Mouse (Mus musculus): Measurements from ENCODE around the gene Fstl4.
"Not testable (repeated sequence)": the region's sequence is repeated elsewhere in the genome, so short reads cannot be mapped to it uniquely, and the experiment has no call there.

Gene Fstl4

DNA sequence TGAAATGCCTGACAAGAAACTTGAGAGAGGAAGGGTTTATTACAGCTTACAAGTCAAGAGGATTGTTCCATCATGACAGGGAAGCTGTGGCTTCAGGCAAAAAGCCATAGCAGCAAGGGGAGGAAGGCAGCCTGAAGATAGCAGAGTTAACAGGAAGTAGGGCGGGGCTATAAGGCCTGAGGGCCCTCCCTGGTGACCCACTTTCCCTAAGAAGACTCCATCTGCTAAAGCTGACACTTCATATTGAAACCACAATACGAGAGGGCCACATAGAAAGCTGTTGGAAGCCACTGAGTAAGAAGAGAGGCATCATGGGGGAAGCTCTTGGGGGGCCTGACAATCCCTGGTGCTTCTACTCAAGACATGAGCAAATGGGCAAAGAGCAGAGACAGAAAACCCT is 364.2 kb downstream of the Fstl4 start:
- no peak for DNase-seq (ENCODE audit: low read depth, low spot score)

DNA sequence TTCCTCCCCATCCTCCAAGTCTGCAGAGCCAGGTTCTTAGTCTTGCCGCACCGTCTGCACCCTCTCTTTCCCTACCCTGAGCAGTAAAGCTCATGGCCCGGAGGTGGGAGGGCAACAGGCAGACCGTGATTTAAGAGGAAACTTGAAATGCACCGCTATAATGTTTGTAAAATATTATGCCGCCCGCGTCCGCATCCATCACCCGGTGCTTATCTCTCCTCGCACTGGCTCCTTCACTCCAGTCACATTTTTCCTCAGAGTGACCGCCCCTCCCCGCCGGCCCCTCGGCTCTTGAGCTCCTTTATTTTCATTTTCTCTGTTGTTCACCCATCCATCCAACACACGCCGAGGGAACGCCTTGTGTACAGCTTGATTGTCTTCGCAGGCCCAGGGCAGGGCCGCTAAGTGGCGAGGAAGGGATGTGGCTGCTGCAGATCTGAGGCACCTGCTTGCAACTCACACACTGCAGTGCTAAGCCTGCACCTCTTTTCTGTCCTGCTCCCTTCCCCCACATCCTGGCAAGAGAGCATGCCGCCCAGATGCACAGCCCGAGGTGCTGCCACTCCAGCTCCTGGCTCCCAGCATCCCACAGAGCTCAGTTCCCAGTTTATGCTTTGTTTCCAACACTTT is 368.1 kb downstream of the Fstl4 start:
- DNase-seq (ENCODE audit: low read depth, low spot score), result no peak

DNA sequence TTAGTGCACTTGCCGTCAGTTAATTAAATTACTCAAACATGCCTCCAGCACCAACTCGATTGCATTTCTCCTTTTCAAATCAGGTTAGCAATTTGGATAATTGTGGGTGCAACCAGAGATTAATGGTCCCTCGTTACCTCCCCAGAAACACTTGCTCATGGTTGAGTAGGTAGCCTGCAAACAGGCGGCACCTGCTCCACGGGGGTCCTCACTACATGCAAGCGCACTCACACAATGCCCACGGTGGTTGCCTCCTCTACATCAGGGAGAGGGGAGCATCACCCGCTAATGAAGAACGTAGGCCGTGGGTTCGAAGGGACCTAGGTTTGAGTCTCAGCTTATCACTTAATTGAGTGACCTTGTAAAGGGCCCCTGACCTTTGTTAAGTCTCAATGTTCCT is 371.9 kb downstream of the Fstl4 start:
- DNase-seq (ENCODE audit: low read depth, low spot score), result no peak

DNA sequence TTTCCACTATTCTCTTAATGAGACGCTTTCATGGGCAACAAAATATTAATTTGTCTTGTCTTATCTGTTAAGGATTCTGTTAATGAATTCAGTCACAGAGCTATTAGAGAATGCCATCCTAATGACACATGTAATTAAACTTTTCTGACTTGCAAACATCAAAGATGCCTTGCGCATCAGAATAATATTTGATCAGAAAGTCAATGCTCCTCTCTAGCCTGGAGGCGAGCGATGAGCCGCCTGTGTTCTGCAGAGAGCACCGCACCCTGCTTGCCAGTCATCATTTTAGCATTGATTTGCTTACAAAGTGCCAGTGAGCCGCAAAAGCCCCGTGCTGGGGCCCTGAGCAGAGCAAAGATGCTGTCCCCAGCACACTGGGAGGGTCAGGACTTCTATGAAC is 372.9 kb downstream of the Fstl4 start:
- no peak for DNase-seq (ENCODE audit: low read depth, low spot score)

DNA sequence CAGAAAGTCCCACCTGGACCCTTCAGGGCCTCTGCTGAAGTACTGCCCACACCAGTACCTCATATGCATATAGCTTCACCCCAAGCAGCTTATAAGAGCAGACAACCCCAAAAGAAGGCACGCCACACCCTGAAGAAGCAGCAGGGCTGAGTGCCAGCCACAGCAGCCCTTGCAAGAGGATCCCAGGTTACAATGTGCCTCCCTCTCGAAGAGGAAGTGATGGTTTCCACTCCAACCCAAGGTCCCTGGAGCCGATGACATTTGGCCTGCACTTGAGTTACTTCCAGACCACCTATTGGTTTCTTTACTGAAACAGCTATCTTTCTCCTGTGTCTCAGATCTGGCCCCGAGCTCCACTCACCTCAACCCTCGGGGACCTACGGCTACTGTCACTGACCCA is 373.8 kb downstream of the Fstl4 start:
- DNase-seq (ENCODE audit: low read depth, low spot score), result no peak

DNA sequence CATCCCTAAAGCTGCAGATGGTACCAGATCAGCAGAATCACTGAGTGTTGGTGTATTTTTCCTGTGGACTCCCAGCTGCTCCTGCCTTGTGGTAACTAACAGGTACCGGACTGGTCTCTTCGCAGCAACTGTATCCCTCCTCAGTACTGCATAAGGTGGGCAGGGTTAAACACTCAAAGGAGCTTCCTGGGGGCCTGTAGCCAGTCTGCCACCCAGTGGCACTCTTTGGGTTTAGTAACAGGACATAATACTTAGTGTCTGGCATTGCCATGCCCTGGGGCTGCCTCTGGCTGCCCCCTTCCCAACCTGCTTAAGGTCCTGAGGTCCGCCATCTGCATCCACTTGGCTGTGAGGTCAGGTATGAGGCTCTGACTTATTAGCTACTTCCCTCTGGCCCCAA is 375.2 kb downstream of the Fstl4 start:
- no peak for DNase-seq (ENCODE audit: low read depth, low spot score)

DNA sequence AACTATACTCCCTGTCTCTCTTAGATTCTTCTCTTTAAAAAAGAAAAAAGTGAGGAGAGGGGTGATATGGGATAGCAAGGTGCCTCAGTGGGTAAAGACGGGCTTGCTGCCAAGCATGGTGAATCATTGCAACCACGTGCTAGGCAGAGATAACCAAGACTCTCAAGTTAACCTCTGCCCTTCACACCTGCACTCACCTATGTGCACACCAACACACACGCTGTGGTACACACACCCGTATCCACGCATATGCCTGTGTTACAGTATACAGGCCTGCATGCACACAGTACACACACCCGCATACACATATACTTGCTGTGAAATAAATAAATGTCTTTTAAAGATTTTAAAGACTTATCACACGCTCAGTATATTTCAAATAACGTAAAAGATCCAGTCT is 375.8 kb downstream of the Fstl4 start:
- DNase-seq (ENCODE audit: low read depth, low spot score), result no peak

DNA sequence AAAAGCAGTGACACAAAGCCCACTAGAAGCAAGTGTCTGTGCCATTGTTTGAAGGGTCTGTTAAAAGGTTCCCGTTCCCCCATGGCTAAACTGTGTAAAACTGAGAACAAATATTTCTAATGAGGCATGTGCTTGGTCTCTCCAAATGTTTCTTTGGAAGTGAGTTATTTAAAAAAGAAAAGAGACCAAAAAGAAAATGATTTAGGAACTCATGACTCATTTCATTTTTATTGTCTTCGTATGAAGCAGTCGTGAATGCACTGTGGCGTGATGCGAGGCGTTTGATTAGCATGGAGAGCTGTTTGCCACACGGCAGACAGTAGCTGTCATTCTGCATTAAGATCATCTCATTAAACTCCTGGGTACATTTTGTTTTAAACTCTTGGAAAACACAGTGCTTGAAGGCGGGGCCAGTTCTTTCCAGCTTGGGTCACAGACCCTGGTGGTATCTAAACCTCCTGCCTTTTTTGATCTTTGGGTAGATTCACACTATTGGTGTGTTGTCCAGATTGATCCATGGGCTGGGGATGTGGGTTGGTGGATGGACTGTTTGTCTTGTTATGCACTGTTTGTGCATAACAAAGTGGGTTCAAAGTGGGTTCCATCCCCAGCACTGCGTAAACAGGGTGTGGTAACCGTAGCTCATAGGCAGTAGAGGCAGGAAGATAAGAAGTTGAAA is 376.4 kb downstream of the Fstl4 start:
- no peak for DNase-seq (ENCODE audit: low read depth, low spot score)

DNA sequence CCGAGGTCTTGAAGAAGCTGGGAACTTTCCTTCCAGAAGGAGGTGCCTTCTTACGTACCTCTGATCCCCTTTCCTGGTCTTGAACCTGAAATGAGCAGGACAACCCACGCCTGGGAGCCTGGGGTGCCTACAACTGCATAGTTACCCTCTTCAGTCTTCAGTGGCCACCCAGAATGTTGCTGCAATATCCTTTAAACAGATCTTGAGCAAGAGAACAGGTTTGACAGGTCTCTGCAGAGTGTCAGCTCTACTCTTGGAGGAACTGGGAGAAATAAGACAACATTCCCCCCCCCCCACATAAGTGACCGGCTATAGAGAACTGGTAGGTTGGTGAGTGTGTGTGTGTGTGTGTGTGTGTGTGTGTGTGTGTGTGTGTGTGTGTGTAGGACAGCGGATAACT is 379.1 kb downstream of the Fstl4 start:
- DNase-seq (ENCODE audit: low read depth, low spot score), result no peak

DNA sequence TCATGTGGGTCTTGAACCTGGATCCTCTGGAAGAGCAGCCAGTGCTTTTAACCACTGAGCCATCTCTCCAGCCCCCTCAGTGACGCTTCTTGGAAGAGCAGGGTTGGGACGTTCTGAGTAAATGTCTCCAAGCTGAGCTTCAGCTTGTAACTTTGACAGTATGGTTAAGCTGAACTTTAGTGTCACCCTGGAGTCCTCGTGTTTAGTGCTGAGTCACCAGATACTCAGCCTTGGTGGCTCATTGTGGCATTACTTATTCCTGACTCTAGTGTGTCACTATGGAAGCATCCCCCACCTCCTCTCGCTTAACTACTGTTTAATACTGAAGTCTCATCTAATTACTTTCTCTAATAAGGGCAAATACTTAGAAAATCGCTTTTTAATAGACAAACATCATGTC is 380.1 kb downstream of the Fstl4 start:
- DNase-seq (ENCODE audit: low read depth, low spot score), result no peak

DNA sequence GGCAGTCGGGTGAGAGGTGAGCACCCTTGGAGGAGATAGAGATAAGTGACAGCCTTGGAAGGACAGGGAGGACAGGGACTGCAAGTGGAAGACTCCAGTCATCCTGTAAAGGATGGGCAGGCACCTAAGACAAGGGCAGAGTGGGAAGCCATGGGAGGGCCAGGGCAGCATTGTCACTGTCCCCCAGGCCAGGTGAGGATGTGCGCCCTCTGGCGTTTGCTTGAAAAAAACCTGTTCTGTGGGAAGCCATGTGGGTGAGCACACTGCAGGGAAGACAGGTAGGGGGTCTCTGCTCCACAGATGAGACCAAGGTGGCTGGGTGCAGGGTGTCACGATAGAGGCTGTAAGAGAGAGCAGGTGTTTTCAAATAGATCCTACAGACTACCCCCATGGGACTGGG is 381.9 kb downstream of the Fstl4 start:
- DNase-seq (ENCODE audit: low read depth, low spot score), result no peak

DNA sequence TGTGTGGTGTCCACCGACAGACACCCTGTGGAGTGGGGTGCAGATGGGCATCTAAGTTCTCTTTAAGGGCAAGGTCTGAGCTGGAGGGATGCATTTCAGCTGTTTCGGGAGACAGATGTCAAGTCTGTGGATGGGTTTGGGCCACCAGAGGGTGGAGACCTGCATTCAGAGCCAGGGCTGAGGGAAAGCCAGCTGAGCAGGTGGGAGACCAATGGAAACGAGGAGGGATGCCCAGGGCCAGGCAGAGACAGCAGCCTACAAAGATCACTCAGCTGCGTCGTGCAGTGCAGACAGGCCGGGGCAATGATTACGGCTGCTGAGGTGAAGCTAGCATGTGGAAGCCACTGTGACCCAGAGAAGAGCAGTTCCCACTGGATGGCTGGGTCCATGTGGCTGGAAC is 392.0 kb downstream of the Fstl4 start:
- DNase-seq (ENCODE audit: low read depth, low spot score), result no peak

DNA sequence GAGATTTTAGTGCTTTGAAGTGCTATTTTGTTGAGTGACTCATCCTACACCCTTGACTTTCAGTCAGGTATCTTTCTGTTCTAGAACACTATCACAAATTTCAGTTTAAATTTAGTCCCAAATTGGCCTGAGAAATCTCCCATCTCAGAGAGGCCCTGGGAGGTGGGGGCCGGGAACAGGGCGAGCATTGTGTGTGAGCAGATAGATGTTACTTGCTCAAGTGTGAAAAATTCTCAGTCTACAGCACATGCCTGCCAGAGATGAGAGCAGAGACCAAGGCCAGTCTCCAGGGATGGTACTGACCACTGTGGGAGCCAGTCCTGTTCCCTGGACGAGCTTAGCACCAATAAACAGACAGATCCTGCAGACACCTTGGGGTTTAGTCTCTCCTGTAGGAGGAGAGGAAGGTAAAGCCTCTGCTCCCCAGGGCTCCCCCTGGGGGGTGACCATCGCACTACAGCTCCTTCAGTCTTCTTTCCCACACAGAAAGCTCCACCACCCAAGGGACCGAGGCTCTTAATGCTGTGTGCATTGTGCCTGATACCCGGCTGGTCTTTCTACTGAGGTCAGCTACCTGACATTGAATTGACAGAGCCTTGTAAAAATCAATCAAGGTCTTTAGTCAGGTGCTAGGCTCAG is 393.3 kb downstream of the Fstl4 start:
- DNase-seq (ENCODE audit: low read depth, low spot score), result peak; percentile 20

DNA sequence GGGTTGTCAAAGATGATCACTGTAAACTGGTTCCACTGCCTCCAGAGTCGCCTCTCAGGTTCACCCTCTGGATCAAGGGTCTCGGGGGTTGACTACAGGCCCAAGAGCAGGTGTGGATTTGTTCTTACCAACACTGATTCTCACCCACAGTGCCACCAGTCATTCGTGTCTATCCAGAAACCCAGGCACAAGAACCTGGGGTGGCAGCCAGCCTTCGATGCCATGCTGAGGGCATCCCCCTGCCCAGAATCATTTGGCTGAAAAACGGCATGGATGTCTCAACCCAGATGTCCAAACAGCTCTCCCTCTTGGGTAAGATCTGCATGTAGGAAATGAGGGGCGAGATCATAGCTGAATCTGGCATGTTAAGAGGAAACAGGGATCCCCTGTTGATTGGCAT is 398.0 kb downstream of the Fstl4 start:
- no peak for DNase-seq (ENCODE audit: low read depth, low spot score)

DNA sequence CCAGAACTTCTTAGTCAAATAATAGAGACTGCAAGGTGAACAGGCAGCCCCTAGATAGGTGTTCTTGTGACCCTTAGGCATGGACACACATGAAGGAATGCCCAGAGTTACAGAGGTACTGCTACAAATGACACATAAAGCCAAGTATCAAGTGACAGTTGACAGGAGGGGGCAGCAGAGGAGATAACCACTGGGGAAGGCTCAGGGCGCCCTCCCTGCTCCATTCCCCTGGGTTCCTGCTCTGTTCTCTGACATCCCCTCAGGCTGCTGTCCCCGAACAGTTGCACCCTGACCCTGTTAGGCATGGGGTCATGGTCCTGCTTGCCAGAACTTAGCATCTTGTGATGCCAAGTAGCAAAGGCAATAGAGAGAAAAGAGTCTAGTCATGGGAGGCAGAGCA is 402.0 kb downstream of the Fstl4 start:
- no peak for DNase-seq (ENCODE audit: low read depth, low spot score)

DNA sequence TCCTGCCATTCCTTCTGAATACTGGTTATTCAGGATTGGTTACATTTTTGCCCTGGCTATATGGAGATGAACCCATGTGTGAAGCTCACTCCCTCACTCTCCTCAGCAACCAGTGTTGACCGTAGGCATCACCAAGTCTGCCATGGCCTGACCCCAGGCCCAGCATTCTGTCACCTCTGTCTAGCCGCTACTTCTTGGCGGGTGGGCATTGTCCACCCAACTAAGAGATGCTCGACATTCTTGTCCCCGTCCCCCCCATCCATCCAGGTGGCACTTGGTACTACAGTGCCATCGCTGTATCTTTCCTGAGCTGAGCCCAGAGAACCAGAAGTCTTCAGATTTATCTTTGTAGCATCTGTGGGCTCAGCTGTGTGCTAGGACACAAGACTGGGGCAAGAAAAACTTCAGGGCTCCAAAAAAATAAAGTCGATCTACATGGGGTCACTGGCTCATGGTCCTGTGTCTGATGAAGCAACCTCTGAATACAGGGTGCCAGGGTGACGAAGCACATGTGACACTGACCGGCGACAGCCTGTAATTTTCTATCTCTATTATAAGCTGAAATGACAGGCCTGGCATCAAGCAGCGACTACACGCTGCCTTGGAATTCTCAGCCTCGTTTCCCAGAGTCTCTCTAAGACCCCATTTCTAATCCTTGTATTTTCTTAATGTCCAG is 417.9 kb downstream of the Fstl4 start:
- no peak for DNase-seq (ENCODE audit: low read depth, low spot score)

DNA sequence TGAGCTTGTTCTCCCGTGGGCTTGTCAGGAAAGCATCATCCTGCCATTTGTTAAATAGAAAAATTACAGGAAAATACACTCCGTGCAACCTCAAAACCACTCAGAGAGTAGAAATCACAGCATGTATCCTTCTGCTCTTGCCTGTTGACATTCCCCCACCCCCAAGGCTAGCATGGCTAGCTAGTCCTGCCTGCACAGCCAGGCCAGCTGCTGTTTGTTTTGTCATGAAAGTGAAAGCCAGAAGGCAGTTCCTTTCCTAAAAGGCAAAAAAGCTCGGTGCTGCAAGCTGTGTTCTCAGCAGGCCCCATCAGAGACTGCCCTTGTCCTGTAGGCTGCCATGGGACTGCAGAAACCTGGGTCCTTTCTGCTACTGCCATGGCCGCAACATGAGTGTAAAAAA is 418.4 kb downstream of the Fstl4 start:
- DNase-seq (ENCODE audit: low read depth, low spot score), result no peak

DNA sequence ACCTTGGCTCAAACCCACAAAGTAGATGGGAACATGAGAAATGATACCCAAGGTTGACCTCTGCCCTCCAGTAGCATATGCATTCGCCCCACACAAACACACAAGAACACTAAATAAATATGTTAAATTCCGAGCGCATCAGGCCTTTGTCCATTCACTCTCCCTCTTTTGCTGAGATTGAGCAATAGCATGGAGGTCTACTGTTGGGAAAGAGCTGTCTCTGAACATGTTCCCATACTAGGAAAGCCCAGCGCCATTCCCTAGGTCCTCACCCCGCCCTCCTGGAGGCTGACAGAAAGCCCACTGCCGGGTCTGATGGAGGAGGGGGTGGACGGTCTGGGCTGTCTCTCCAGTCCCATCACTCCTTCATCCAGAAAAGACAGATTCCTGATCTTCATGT is 419.6 kb downstream of the Fstl4 start:
- no peak for DNase-seq (ENCODE audit: low read depth, low spot score)

DNA sequence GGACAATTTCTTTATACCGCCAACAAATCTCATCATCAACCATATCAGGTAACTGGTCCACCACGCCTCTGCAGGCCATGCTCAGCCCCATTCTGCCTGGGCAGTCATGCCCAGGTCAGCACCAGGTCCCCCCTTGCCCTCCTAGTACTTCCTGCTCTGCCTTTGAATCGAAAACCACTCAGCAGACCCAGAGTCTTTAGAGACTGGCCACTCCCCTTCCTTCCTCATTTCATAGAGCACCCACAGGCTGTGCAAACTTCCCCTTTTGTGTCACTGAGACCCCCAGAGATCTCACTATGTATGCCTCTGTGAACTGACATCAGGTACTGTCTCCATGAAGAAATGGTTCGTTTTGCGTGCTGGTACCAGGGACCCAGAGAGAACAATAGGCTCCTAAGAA is 420.3 kb downstream of the Fstl4 start:
- no peak for DNase-seq (ENCODE audit: low read depth, low spot score)

DNA sequence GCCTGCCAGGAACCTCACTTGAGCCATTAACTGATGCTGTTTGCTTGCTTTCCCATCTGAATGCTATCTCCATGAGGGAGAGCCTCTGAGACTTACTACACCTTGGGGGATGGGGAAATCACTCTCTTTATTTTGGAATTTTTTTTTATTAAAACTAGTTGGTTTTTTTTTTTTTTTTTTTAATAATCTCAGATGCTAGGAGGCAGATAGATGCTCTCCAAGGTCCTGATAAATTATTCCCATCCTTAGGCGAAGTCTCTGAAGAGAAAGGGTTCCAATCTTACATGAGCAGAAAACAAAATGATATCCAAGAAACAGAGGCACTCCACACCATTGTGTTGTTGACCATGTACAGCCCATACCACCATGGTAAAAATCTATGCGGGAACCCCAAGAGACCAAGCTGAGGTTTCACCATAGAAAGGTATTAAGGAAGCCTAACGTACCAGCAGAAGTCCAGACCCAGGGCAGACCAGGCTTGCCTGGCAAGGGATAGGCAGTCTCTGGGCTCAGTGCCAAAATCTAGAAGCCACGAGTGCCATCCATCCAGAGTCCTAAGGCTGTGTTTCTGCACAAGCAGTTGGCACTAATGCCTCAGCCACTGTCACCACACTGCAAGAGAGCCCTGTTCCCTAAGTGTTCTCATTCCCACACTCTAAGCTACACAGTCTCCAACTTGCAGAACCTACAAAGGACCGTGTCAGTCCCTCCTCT is 423.1 kb downstream of the Fstl4 start:
- no peak for DNase-seq (ENCODE audit: low read depth, low spot score)

DNA sequence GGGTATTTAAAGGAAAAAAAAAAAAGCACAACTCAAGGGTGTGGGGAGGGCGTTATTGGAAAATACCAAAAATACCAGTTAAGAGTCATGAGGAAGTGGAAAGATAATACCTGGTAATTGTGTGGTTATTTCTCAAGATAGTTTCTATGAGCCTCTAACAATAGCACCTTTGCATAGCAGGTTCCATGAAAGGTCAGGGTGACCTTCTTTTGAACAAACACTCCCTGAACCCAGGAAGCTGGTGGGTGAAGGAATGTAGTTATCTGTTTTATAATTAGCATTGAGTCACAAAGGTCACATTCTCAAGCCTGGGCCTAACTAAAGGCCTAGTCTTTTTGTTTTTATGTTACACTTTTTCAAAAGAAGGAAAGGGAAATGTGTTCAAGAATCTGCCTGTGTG is 432.1 kb downstream of the Fstl4 start:
- DNase-seq (ENCODE audit: low read depth, low spot score), result not testable (repeated sequence)

DNA sequence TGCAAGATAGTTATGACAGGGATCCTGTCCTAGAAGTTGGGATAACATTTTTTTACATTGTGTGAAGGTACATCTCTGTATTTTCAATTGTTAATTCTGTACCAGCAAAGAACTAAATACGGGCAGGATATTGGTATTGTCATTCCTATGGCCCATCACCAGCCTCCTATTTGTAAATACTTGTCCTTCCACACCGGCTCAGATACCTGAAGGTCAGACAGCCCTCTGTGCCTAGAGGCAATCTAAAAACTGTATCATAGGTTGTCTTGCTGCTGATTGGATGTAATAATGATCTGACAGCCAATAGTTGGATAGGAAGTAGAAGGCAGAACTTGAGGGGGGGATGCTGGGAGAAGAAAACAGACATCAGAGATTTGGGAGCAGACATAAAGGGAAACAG is 432.7 kb downstream of the Fstl4 start:
- DNase-seq (ENCODE audit: low read depth, low spot score), result no peak

Data from WW6 (cell line).